Mouse (Mus musculus) myocyte (in vitro differentiated cells): ENCODE measurements at regions not wholly inside any gene's neighbourhood (a gene's known extent, or its start where the extent isn't known, plus 50 kb on each side); places are given as distances from the start of the nearest gene placed in this dataset.

ENCODE experiments used
- CEBPB ChIP-seq: IDR thresholded peaks from 2 replicates; pipeline ENCODE4 v1.6.1; 2011; ENCODE audit warnings: mild to moderate bottlenecking, moderate library complexity; ENCODE audit not compliant: poor library complexity, insufficient read depth, severe bottlenecking
- E2F4 ChIP-seq: IDR thresholded peaks from one replicate; pipeline ENCODE4 v1.6.1; 2011; ENCODE audit warnings: mild to moderate bottlenecking, control low read depth, moderate library complexity; ENCODE audit not compliant: insufficient read depth
- MAX ChIP-seq: IDR thresholded peaks from one replicate; pipeline ENCODE4 v1.6.1; 2011; ENCODE audit warnings: low read depth, mild to moderate bottlenecking, control low read depth
- MYOD1 ChIP-seq, 3 experiments: IDR thresholded peaks; one replicate each; pipeline ENCODE4 v1.6.1; 2011; ENCODE audit warnings: control low read depth in 2 of 3, low read depth in 2 of 3, mild to moderate bottlenecking in 2 of 3, moderate library complexity in 1 of 3; ENCODE audit not compliant: insufficient read length in 2 of 3, control insufficient read depth in 1 of 3
- MYOG ChIP-seq, 3 experiments: IDR thresholded peaks; one replicate each; pipeline ENCODE4 v1.6.1; 2011; ENCODE audit warnings: control low read depth in 2 of 3, low read depth in 2 of 3, mild to moderate bottlenecking in 2 of 3; ENCODE audit not compliant: insufficient read length in 2 of 3, control insufficient read depth in 1 of 3, insufficient read depth in 1 of 3
- POLR2A ChIP-seq: IDR thresholded peaks from one replicate; pipeline ENCODE4 v1.6.1; 2011; ENCODE audit warnings: low read depth, mild to moderate bottlenecking, control low read depth, moderate library complexity; ENCODE audit not compliant: insufficient read length
- POLR2AphosphoS2 ChIP-seq: IDR thresholded peaks from one replicate; pipeline ENCODE4 v1.6.1; 2011; ENCODE audit warnings: low read depth, control low read depth; ENCODE audit not compliant: insufficient read length
- TCF12 ChIP-seq: IDR thresholded peaks from one replicate; pipeline ENCODE4 v1.6.1; 2011; ENCODE audit warnings: mild to moderate bottlenecking, control low read depth; ENCODE audit not compliant: poor library complexity, insufficient read depth, severe bottlenecking
- TCF3 ChIP-seq: IDR thresholded peaks from one replicate; pipeline ENCODE4 v1.6.1; 2011; ENCODE audit warnings: low read depth, control low read depth; ENCODE audit not compliant: insufficient read length
- USF1 ChIP-seq: IDR thresholded peaks from one replicate; pipeline ENCODE4 v1.6.1; 2011; ENCODE audit warnings: low read depth, mild to moderate bottlenecking, control low read depth, moderate library complexity

DNA sequence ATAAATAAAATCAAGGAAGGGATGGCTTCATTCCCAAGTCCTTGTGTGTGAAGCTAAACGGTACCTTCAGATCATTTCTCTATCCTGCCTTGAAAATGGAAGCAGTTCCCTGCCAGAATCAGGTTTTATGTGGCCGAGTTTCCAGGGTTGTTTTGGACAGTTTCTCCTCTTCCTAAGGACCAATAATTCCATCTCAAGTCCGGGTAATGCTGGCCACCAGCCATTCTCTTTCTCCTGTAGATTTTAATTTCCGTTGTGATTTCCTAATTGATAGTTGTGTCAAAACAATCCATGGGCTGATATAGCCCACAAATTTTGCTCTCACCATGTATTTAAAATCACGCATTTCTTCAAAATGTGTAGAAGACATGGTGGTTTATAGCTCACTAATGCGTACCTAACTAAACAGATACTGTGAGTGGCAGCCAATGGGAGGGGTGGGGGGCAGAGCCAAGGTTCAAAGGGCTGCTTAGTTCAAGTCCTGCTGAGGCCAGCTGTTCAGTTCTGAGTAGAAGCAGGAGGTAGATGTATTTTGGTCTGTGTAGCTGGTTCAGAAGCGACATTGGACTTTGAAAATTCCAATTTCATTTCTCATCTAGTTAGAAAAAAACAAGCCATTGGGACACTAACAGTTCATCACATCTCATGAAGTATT is 129.2 kb upstream of the Kctd3 start:
- TF ChIP-seq POLR2AphosphoS2 (no peak), POLR2A (no peak), MAX (no peak), TCF12 (no peak), CEBPB (no peak), E2F4 (no peak), USF1 (no peak), MYOG (IDR thresholded peaks at IDR 0.05; ENCODE audit: control insufficient read depth in 1 of 3, insufficient read depth in 1 of 3, insufficient read length in 2 of 3, low read depth in 2 of 3) (no peak), MYOD1 (IDR thresholded peaks at IDR 0.05; ENCODE audit: control insufficient read depth in 1 of 3, insufficient read length in 2 of 3, low read depth in 2 of 3) (no peak), TCF3 (no peak)
